Mouse (Mus musculus): ENCODE measurements at regions not wholly inside any gene's neighbourhood (a gene's known extent, or its start where the extent isn't known, plus 50 kb on each side); places are given as distances from the start of the nearest gene placed in this dataset.
"Not testable (repeated sequence)": the region's sequence is repeated elsewhere in the genome, so short reads cannot be mapped to it uniquely, and the experiment has no call there.

GRCm38 (mm10) chr12:20614766-20615165, 375.5 kb upstream of the Asap2 start:
- not testable (repeated sequence) for H3K36me3 ChIP-seq (ENCODE audit: poor library complexity, severe bottlenecking); H3K9me3 ChIP-seq (replicated peaks); H3K4me1 ChIP-seq; H3K9ac ChIP-seq; H3K27ac ChIP-seq; ATAC-seq; H3K27me3 ChIP-seq
- Histone ChIP-seq H3K4me2 (peak overlapping the region; percentile 24; the same call in 1 of the 2 replicates), H3K4me3 (peak overlapping the region; percentile 38)
- WGBS = 1% methylated on average over 21 of the region's 39 CpGs
